Mouse (Mus musculus) heart, postnatal 25 days (tissue): ENCODE results near the gene Inpp5k. TPM values are rescaled to one million over a fixed set of nuclear protein-coding genes. Genes with fewer than 3 reads are reported as not detected.

Experiments used
- DNase-seq: peaks from one replicate; pipeline ENCODE4 v3.0.0; 2022; ENCODE audit warnings: low spot score
- intact Hi-C: fragments of 180-260 bp; cut with DNase I; formaldehyde crosslinking; loops from one replicate; pipeline ENCODE4 v1.15.1; 2025
- total RNA-seq, 2 experiments: library from RNA; stranded (reverse); gene quantifications; 2 replicates each; pipeline ENCODE4 v1.2.3; 2021

Gene Inpp5k
- total RNA-seq, 2 experiments from 2014 or later: 27.8 to 29.8 TPM

- no peak for DNase-seq
- intact Hi-C loops: no loop called here
Observed at GRCm38 (mm10) chr11:75615556-75615955, 15.2 kb upstream of the Inpp5k start.

- no peak for DNase-seq
- intact Hi-C loops: no loop called here
Observed at GRCm38 (mm10) chr11:75619133-75619532, 11.7 kb upstream of the Inpp5k start.

GRCm38 (mm10) chr11:75620136-75620780 lies 10.5 kb upstream of the Inpp5k start:
- DNase-seq: peak; percentile 23
- intact Hi-C loops: loop anchor here (5.0 kb wide), 1 partner anchor 37 kb away; no protein-coding TSS in a partner anchor

GRCm38 (mm10) chr11:75621426-75621825 lies 9.4 kb upstream of the Inpp5k start:
- DNase-seq: no peak
- intact Hi-C loops: loop anchor here (5.0 kb wide), 1 partner anchor 36 kb away; no protein-coding TSS in a partner anchor

- intact Hi-C loops: loop anchor here (5.0 kb wide), 1 partner anchor 35 kb away; no protein-coding TSS in a partner anchor
- DNase-seq: no peak
Observed at GRCm38 (mm10) chr11:75622588-75623329, 8.0 kb upstream of the Inpp5k start.

- intact Hi-C loops: loop anchor here (5.0 kb wide), 1 partner anchor 33 kb away; no protein-coding TSS in a partner anchor
- DNase-seq: no peak
Observed at GRCm38 (mm10) chr11:75624102-75624554, 6.7 kb upstream of the Inpp5k start.

- DNase-seq: no peak
- intact Hi-C loops: no loop called here
Observed at GRCm38 (mm10) chr11:75625820-75626219, 5.0 kb upstream of the Inpp5k start.

GRCm38 (mm10) chr11:75630098-75630497 lies 690 bp upstream of the Inpp5k start:
- intact Hi-C loops: loop anchor here (5.0 kb wide), 1 partner anchor 47 kb away; the partner anchor contains the start of gene Crk
- no peak for DNase-seq

- intact Hi-C loops: loop anchor here (5.0 kb wide), 1 partner anchor 46 kb away; the partner anchor contains the start of gene Crk
- no peak for DNase-seq
Observed at GRCm38 (mm10) chr11:75631561-75632225, 905 bp downstream of the Inpp5k start.

GRCm38 (mm10) chr11:75632921-75633320 lies 2.1 kb downstream of the Inpp5k start:
- intact Hi-C loops: loop anchor here (5.0 kb wide), 1 partner anchor 44 kb away; the partner anchor contains the start of gene Crk
- DNase-seq: no peak

- intact Hi-C loops: loop anchor here (2.0 to 5.0 kb wide), 2 partner anchors 14 to 42 kb away; partner anchors contain the start of gene Crk
- DNase-seq: no peak
Observed at GRCm38 (mm10) chr11:75634801-75635200, 4.0 kb downstream of the Inpp5k start.

GRCm38 (mm10) chr11:75635315-75635714 lies 4.5 kb downstream of the Inpp5k start:
- DNase-seq: no peak
- intact Hi-C loops: loop anchor here (2.0 kb wide), 1 partner anchor 13 kb away; no protein-coding TSS in a partner anchor

- no peak for DNase-seq
- intact Hi-C loops: no loop called here
Observed at GRCm38 (mm10) chr11:75643323-75643722, 12.5 kb downstream of the Inpp5k start.

GRCm38 (mm10) chr11:75644684-75645083 lies 13.9 kb downstream of the Inpp5k start:
- intact Hi-C loops: no loop called here
- no peak for DNase-seq

- peak; percentile 51 for DNase-seq
- intact Hi-C loops: loop anchor here (2.0 kb wide), 1 partner anchor 13 kb away; no protein-coding TSS in a partner anchor
Observed at GRCm38 (mm10) chr11:75647681-75648211, 17.0 kb downstream of the Inpp5k start.

GRCm38 (mm10) chr11:75649155-75649561 lies 18.4 kb downstream of the Inpp5k start:
- intact Hi-C loops: loop anchor here (2.0 kb wide), 1 partner anchor 14 kb away; no protein-coding TSS in a partner anchor
- DNase-seq: peak; percentile 66

GRCm38 (mm10) chr11:75650311-75650710 lies 19.5 kb downstream of the Inpp5k start, which contains the start of gene Myo1c:
TSS of gene Myo1c (plus strand) at chr11:75650504.
- intact Hi-C loops: no loop called here
- DNase-seq: peak; percentile 77

- no peak for DNase-seq
- intact Hi-C loops: no loop called here
Observed at GRCm38 (mm10) chr11:75650958-75651425, 20.2 kb downstream of the Inpp5k start.

GRCm38 (mm10) chr11:75651426-75652221 lies 20.8 kb downstream of the Inpp5k start:
- peak; percentile 81 for DNase-seq
- intact Hi-C loops: no loop called here
